Mouse (Mus musculus): Measurements from ENCODE around the gene Dennd1c. TPM values are rescaled to one million over a fixed set of nuclear protein-coding genes. Genes with fewer than 3 reads are reported as not detected.
"Not testable (repeated sequence)": the region's sequence is repeated elsewhere in the genome, so short reads cannot be mapped to it uniquely, and the experiment has no call there.

Gene Dennd1c
- polyA plus RNA-seq, 1 experiment from 2014 or later, result 1.6 TPM

GRCm38 (mm10) chr17:57062011-57062521 is 16.2 kb downstream of the Dennd1c start:
- Histone ChIP-seq H3K4me2 (peak overlapping the region; percentile 55), H3K27me3 (peaks cover 59% of the 10 kb centered on the region), H3K36me3 (no peaks in the 10 kb centered on the region), H3K9me3 (no peaks in the 10 kb centered on the region), H3K27ac (no peak overlapping the region), H3K4me1 (peaks cover 22% of the 10 kb centered on the region), H3K9ac (peak overlapping the region; percentile 32; the same call in 1 of the 2 replicates), H3K4me3 (peak overlapping the region; percentile 38)
- WGBS, result 2% methylated on average over 39 of the region's 39 CpGs
- no peak for ATAC-seq (ENCODE audit: insufficient number of reproducible peaks, insufficient read depth, low FRiP score, low TSS enrichment, low read depth)

GRCm38 (mm10) chr17:57061069-57061468 is 17.2 kb downstream of the Dennd1c start:
- Histone ChIP-seq H3K27ac (no peak overlapping the region), H3K4me3 (peak overlapping the region; percentile 81; the same call in 1 of the 2 replicates), H3K9me3 (no peaks in the 10 kb centered on the region), H3K36me3 (peaks cover 4% of the 10 kb centered on the region; the same call in 1 of the 2 replicates), H3K27me3 (peaks cover 51% of the 10 kb centered on the region), H3K4me2 (peak overlapping the region; percentile 82), H3K9ac (no peak overlapping the region), H3K4me1 (peaks cover 22% of the 10 kb centered on the region)
- ATAC-seq (ENCODE audit: insufficient number of reproducible peaks, insufficient read depth, low FRiP score, low TSS enrichment, low read depth), result no peak
- WGBS, result 41% methylated on average over 10 of the region's 10 CpGs

DNA sequence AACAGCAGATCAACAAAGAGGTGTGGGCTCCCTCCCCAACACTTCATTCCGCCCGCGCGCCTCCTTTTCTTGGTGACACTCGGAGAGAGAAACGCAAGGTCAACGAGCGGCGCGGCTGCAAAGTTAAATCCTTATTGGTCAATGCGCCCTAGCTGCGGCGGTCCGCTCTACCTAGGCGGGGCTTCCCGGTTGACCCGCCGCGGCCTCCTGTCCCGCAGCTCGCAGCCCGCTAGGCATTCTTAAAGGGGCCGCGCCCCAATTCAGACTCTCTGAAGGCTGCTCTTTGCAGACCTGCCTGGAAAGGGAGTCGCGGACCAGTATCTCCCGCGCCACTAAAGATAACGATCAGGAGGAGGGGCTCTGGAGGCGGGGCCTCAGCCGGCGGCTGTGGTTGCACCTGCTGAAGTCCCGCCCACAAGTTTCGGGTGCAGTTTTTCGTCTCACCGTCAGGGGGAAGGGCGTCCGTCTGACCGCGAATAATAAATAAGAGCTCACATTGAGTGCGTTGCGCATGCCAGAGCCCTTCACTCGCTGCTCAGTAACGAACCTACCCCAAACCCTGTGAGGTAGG is 18.0 kb downstream of the Dennd1c start:
- WGBS, result under 1% methylated on average over 44 of the region's 44 CpGs
- Histone ChIP-seq H3K36me3 (peaks cover 8% of the 10 kb centered on the region; the same call in 1 of the 2 replicates), H3K9me3 (no peaks in the 10 kb centered on the region), H3K9ac (peak overlapping the region; percentile 75; the same call in 1 of the 2 replicates), H3K27ac (0 out of 2 replicates have a peak overlapping the region, but pooled peaks have one; percentile 28), H3K27me3 (peaks cover 46% of the 10 kb centered on the region), H3K4me3 (peak overlapping the region; percentile 81), H3K4me2 (peak overlapping the region; percentile 82), H3K4me1 (peaks cover 22% of the 10 kb centered on the region)
- ATAC-seq (ENCODE audit: insufficient number of reproducible peaks, insufficient read depth, low FRiP score, low TSS enrichment, low read depth), result peak; percentile 80

DNA sequence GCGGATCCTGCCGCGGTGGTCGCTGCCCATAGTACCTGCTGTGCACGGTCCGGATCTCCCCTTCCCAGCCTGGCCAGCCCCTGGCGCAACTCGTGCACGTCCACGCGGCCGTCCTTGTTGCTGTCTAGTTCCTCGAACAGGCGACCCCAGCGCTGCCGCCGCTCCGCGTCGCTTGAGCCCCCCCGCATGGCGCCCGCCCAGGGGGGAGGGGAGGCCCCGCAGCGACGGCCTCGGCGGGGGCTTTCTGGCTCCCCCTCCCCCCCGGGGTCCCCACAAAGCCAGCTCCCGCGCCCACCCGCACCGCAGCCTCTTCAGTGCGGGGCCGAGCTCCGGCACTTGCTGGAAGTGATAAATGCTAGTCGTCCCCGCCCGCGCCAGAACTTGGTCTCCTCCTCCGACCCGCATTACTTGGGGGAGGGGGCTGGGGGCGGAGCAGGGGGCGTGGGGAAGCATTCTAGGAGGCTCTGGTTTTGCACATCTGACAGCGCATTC is 18.8 kb downstream of the Dennd1c start, which contains the start of gene Slc25a23:
Gene Slc25a23, minus strand, starts transcription at position 378 of the 492 bp plus-strand sequence.
- Histone ChIP-seq H3K4me1 (peaks cover 22% of the 10 kb centered on the region), H3K4me2 (peak within 1 kb of the TSS; percentile 82), H3K9me3 (no peaks in the 10 kb centered on the region), H3K9ac (peak within 1 kb of the TSS; percentile 75), H3K36me3 (peaks cover 15% of the 10 kb centered on the region), H3K27ac (0 out of 2 replicates have a peak within 1 kb of the TSS, but pooled peaks have one; percentile 28), H3K4me3 (peak within 1 kb of the TSS; percentile 81), H3K27me3 (peaks cover 38% of the 10 kb centered on the region)
- WGBS, result under 1% methylated on average over 42 of the region's 45 CpGs
- ATAC-seq (ENCODE audit: insufficient number of reproducible peaks, insufficient read depth, low FRiP score, low TSS enrichment, low read depth), result peak; percentile 60

- no peak for ATAC-seq (ENCODE audit: insufficient number of reproducible peaks, insufficient read depth, low FRiP score, low TSS enrichment, low read depth)
- H3K27me3 ChIP-seq, result peaks cover 32% of the 10 kb centered on the region
- peaks cover 19% of the 10 kb centered on the region for H3K36me3 ChIP-seq
- 0 out of 2 replicates have a peak within 1 kb of the TSS, but pooled peaks have one; percentile 28 for H3K27ac ChIP-seq
- H3K4me2 ChIP-seq, result peak within 1 kb of the TSS; percentile 82
- H3K4me3 ChIP-seq, result peak within 1 kb of the TSS; percentile 81
- WGBS, result 3% methylated on average over 15 of the region's 22 CpGs
- H3K9ac ChIP-seq, result peak within 1 kb of the TSS; percentile 75
- no peaks in the 10 kb centered on the region for H3K9me3 ChIP-seq
- peaks cover 22% of the 10 kb centered on the region for H3K4me1 ChIP-seq
These were observed 19.3 kb downstream of the Dennd1c start, which contains the start of gene Crb3 for GRCm38 (mm10) chr17:57058891-57059485. Gene Crb3 (plus strand): TSS chr17:57059105.

GRCm38 (mm10) chr17:57056246-57056645 is 22.1 kb downstream of the Dennd1c start:
- H3K4me3 ChIP-seq, result no peak overlapping the region
- peaks cover 37% of the 10 kb centered on the region for H3K36me3 ChIP-seq
- no peak overlapping the region for H3K4me2 ChIP-seq
- 81% methylated on average over 3 of the region's 3 CpGs for WGBS
- H3K9ac ChIP-seq, result no peak overlapping the region
- no peak for ATAC-seq (ENCODE audit: insufficient number of reproducible peaks, insufficient read depth, low FRiP score, low TSS enrichment, low read depth)
- peaks cover 7% of the 10 kb centered on the region for H3K27me3 ChIP-seq
- H3K27ac ChIP-seq, result no peak overlapping the region
- H3K4me1 ChIP-seq, result peaks cover 16% of the 10 kb centered on the region
- H3K9me3 ChIP-seq, result no peaks in the 10 kb centered on the region

GRCm38 (mm10) chr17:57051679-57052078 is 26.6 kb downstream of the Dennd1c start:
- not testable (repeated sequence) for H3K27ac ChIP-seq; H3K9ac ChIP-seq; H3K27me3 ChIP-seq; H3K4me3 ChIP-seq; H3K4me1 ChIP-seq; H3K4me2 ChIP-seq; H3K9me3 ChIP-seq; ATAC-seq (ENCODE audit: insufficient number of reproducible peaks, insufficient read depth, low FRiP score, low TSS enrichment, low read depth)
- H3K36me3 ChIP-seq, result peaks cover 40% of the 10 kb centered on the region
- 87% methylated on average over 4 of the region's 4 CpGs for WGBS

DNA sequence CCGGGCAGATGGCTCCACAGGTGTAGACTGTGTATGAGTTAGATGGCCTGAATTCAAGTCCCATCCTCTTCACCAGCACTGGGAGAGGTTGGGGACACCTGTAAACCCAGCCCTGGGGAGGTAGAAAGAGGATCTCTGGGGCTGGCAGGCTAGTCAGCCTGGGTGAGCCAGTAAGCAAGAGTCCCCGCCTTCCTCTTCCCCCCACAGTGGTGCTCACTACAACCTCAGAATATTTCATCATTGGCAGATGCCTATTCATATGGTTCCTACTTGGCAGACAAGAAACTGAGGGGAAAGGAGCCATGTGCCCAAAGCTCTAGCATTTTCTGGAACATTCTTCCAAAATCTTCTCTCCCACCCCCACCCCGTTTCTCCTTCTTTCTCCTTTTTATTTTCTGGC is 29.5 kb downstream of the Dennd1c start:
- Histone ChIP-seq H3K9me3 (no peaks in the 10 kb centered on the region), H3K36me3 (peaks cover 31% of the 10 kb centered on the region), H3K27me3 (no peaks in the 10 kb centered on the region), H3K4me3 (no peak overlapping the region), H3K9ac (no peak overlapping the region), H3K4me1 (no peaks in the 10 kb centered on the region), H3K4me2 (no peak overlapping the region), H3K27ac (no peak overlapping the region)
- ATAC-seq (ENCODE audit: insufficient number of reproducible peaks, insufficient read depth, low FRiP score, low TSS enrichment, low read depth), result no peak
- 90% methylated on average over 3 of the region's 3 CpGs for WGBS

DNA sequence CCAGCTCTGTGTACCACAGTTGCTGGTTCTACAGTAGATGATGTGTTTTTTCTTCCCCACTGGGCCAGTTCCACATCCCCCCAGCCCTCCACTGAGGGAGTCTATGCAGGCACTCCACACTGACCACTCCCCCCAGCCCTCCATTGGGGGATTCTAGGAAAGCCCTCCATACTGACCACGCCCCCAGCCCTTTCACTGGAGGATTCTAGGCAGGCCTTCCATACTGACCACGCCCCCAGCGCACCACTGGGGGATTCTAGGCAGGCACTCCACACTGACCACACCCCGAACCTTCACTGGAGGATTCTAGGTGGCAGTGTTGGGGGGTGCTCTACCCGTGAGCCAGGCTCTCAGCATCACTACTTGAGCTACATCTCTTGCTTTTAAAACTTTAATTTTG is 30.9 kb downstream of the Dennd1c start:
- H3K4me1 ChIP-seq, result 0 out of 2 replicates have a peak, but pooled peaks cover 3% of the 10 kb centered on the region
- H3K27me3 ChIP-seq, result no peaks in the 10 kb centered on the region
- H3K36me3 ChIP-seq, result peaks cover 17% of the 10 kb centered on the region
- no peak overlapping the region for H3K9ac ChIP-seq
- no peaks in the 10 kb centered on the region for H3K9me3 ChIP-seq
- no peak for ATAC-seq (ENCODE audit: insufficient number of reproducible peaks, insufficient read depth, low FRiP score, low TSS enrichment, low read depth)
- 41% methylated on average over 5 of the region's 5 CpGs for WGBS
- H3K4me2 ChIP-seq, result no peak overlapping the region
- H3K4me3 ChIP-seq, result no peak overlapping the region
- H3K27ac ChIP-seq, result no peak overlapping the region

- Histone ChIP-seq H3K36me3 (peaks cover 10% of the 10 kb centered on the region), H3K9me3 (no peaks in the 10 kb centered on the region), H3K27ac (no peak within 1 kb of the TSS), H3K9ac (no peak within 1 kb of the TSS), H3K4me2 (no peak within 1 kb of the TSS), H3K4me1 (peaks cover 8% of the 10 kb centered on the region; the same call in 1 of the 2 replicates), H3K27me3 (peaks cover 24% of the 10 kb centered on the region), H3K4me3 (no peak within 1 kb of the TSS)
- WGBS, result 70% methylated on average over 8 of the region's 8 CpGs
- no peak for ATAC-seq (ENCODE audit: insufficient number of reproducible peaks, insufficient read depth, low FRiP score, low TSS enrichment, low read depth)
These were observed 36.8 kb downstream of the Dennd1c start, which contains the start of gene Slc25a41 for GRCm38 (mm10) chr17:57041554-57041953. Gene Slc25a41 (minus strand): TSS chr17:57041654.

DNA sequence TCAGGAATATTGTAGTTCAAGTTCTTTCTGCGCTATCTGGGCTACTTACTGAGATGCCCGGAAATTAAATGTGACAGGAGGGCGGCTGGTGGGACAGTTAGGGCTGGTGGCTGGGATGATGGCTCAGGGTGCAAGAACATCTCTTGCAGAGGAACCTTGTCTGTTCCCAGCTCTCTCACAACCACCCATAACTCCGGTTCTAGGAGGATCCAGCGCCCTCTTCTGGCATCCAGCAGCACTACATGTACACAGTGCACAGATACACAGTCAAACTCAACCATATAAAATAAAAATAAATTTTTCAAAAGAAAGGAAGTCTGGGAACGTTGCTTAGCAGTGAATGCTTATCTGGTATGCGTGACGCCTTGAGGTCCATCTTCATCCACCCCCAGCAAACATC is 39.3 kb downstream of the Dennd1c start:
- 38% methylated on average over 8 of the region's 8 CpGs for WGBS
- H3K4me1 ChIP-seq, result peaks cover 8% of the 10 kb centered on the region; the same call in 1 of the 2 replicates
- ATAC-seq (ENCODE audit: insufficient number of reproducible peaks, insufficient read depth, low FRiP score, low TSS enrichment, low read depth), result no peak
- H3K4me3 ChIP-seq, result no peak overlapping the region
- H3K9me3 ChIP-seq, result no peaks in the 10 kb centered on the region
- H3K36me3 ChIP-seq, result no peaks in the 10 kb centered on the region
- H3K9ac ChIP-seq, result no peak overlapping the region
- H3K27me3 ChIP-seq, result peaks cover 27% of the 10 kb centered on the region
- H3K27ac ChIP-seq, result no peak overlapping the region
- H3K4me2 ChIP-seq, result no peak overlapping the region

All from embryonic facial prominence, embryonic 13.5 days (tissue).